Mouse (Mus musculus) megakaryocyte, adult 5-6 weeks (primary cell): ENCODE results near the gene Il1r2. TPM values are rescaled to one million over a fixed set of nuclear protein-coding genes. Genes with fewer than 3 reads are reported as not detected.

ENCODE experiments used
- ATAC-seq: 2 replicates; pipeline ENCODE4 v1.8.0; 2016; ENCODE audit warnings: mild to moderate bottlenecking, inconsistent platforms; ENCODE audit not compliant: poor library complexity, severe bottlenecking
- total RNA-seq, 2 experiments: library from RNA; stranded (forward) in 1 of 2; stranded (reverse) in 1 of 2; fragments of 153-499, 151-499 nt in 1 of 2; fragments of 221-1000, 200-1000 nt in 1 of 2; gene quantifications; 2 replicates each; pipeline versions ENCODE4 v1.2.3 to v1.2.4; 2015 to 2017

Il1r2 gene
- total RNA-seq, 2 experiments from 2014 or later, result 19.2 to 22.4 TPM

DNA sequence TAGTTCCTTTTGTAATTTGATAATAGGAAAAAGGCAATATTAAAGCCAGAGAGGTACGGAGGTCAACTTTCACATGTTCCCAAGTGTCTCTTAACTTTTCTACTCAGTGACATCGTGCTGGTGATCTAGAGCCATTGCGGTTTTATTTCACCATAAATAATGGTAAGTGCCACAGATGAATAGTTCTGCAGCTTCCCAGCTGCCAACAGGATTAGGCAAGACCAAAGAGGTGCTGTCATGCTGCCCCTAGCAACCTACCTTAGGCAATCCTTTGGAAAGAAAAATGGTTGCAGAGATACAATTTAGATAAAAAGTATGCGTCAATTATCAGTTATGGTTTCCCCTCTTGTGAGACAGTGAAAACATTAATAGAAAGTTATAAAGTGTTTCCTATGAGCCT, 54.6 kb downstream of the Il1r2 start:
- no peak for ATAC-seq

DNA sequence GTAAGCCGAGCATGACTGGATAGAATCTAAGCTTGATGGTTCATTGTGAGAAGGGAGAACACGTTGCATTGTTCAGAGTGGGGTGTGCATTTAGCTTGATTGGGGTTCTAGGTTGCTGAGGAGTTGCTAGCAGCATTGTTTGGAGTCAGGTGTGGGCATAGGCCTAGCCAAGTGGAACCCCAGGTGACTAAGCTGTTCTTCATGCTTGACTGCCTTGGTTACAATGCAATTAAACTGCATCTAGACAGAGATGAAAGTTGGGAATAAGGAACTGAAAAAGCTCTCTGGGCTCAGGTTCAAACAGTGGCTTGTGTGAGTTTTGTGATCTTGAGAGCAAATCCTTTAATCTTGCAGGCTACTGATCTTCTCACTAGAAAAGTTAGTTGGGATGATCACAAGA, 55.4 kb downstream of the Il1r2 start:
- no peak for ATAC-seq

DNA sequence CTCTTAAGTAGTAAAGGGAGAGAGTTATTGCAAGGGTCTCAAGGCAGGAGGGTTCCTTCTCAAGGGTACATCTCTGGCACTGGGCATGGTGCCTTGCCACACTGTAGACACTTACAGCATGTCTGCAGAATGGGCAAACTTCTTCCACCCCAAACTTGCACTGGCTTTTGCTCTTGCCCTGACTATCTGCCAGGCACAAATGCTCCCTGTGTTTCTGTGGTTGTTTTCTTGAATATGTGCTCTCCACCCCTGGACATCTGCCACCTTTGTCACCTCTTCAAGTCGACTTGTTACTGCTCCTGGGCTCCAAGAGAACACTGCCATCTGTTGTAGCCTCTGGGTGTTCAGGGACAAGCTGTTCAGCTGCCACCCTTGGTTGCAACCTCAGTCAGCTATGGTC, 57.8 kb downstream of the Il1r2 start:
- ATAC-seq, result no peak

DNA sequence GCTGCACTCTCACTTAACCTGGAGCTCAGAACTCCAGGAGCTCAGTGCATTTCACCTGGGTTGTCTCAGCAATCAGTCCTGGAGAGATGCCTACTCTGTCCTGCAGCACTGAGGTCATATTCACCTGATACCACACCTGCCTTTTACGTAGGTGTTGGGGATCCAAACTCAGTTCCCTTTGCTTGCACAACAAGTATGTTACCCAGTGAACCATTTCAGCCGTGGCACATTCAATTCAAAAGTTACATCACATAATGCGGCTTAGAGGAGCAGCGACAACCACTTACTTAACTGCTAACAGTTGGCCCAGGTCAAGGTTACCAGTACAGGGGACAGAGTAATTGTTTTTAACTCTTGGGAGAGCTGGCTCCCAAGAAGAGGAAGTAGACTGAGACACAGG, 58.8 kb downstream of the Il1r2 start:
- no peak for ATAC-seq

DNA sequence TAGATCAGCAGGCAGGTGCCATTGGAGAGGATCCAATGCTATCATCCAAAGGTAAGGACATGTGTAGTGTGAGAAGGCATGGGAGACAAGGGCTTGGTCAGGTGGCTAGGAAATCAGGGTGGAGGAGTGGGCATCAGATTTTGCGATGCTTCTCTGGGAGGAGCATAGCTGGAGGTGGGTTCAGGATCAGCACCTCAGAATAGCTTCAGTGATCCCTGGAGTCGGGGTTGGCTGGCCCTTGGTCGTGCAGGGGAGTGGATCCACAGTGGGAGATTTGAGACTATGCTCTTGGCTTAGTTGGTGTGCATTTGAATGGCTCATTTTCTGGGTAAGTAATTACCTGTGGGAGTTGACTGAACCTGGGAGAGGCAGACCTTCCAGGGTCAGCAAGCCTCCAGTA, 59.7 kb downstream of the Il1r2 start:
- ATAC-seq, result no peak

GRCm38 (mm10) chr1:40139798-40140532, 66.1 kb downstream of the Il1r2 start:
- ATAC-seq, result no peak

- ATAC-seq, result no peak
Observed at GRCm38 (mm10) chr1:40156096-40156495, 82.2 kb downstream of the Il1r2 start.

DNA sequence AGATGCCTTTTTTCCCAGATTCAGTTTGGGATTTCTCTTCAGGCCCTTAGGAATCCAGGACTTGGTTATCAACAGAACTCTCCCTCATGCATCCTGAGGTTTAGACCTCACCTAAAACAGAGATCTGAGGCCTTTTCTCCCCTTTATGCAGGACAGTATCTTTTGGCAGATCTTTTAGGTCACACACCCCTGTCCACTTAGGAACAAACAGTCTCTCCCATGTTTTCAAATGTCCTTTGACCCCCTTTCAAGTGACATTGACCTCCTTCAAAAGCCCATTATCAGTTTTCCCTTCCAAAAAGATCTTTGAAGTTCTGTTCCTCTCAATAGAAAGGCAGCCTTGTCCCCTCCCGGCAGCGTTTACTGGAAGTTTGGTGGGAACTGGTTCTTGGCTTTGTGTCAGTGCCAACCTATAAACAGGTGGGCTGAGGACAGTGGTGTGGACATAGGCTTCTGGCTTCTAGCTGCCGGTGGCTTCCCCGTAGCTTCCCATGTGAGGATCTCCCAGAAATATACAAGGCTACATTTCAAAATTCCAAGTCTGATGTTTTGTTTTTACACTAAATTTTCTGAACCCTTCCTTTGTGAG, 89.5 kb downstream of the Il1r2 start:
- ATAC-seq, result no peak

GRCm38 (mm10) chr1:40164331-40164730, 90.5 kb downstream of the Il1r2 start:
- no peak for ATAC-seq

- ATAC-seq, result no peak
Observed at GRCm38 (mm10) chr1:40167585-40167984, 93.7 kb downstream of the Il1r2 start.

GRCm38 (mm10) chr1:40171878-40172277, 98.0 kb downstream of the Il1r2 start:
- no peak for ATAC-seq

DNA sequence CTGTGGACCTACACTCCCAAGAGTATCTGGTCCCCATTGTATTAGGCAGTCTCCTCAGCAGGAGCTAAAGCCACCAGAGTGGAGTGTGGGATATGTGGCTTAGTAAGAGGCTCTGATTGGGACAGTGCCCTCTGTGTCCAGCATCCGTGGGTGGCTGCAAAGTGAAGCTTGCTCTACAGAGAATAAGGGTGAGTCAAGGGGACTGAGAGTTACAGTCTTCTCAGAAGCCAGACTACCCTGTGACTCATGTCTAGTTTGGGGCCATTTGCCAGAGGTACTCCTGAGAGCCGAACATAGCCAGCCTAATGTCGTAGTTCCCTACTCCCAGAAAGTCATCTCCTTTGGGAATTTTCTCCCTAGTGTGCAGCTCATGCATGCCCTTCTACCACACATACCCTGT, 100.3 kb downstream of the Il1r2 start:
- ATAC-seq, result no peak

Other genes starting within 250 kb of the Il1r2 start
- 52.1 and 52.3 TPM in 2 replicates for gene Map4k4, start 173.2 kb upstream of the Il1r2 start, total RNA-seq (2015)
- gene Map4k4, start 173.2 kb upstream of the Il1r2 start, total RNA-seq (2017), result 190 and 228 TPM in 2 replicates
- gene Il1r1, start 151.0 kb downstream of the Il1r2 start, total RNA-seq (2015), result 0.67 and 0.68 TPM in 2 replicates
- gene Il1r1, start 151.0 kb downstream of the Il1r2 start, total RNA-seq (2017), result 0.29 and 1.5 TPM in 2 replicates